Mouse (Mus musculus) kidney, postnatal 4 days (tissue): ENCODE measurements at regions not wholly inside any gene's neighbourhood (a gene's known extent, or its start where the extent isn't known, plus 50 kb on each side); places are given as distances from the start of the nearest gene placed in this dataset.

Experiments
- DNase-seq, 2 experiments: peaks; one replicate each; pipeline ENCODE4 v3.0.0; 2021; ENCODE audit warnings: mixed read lengths in 2 of 2

GRCm38 (mm10) chr10:65342513-65342912 is 1252.4 kb upstream of the Lrrtm3 start:
- DNase-seq, result peak in 1 of 2 experiments; percentile 1

- no peak for DNase-seq
These were observed 1240.3 kb upstream of the Lrrtm3 start for GRCm38 (mm10) chr10:65330345-65330744.

DNA sequence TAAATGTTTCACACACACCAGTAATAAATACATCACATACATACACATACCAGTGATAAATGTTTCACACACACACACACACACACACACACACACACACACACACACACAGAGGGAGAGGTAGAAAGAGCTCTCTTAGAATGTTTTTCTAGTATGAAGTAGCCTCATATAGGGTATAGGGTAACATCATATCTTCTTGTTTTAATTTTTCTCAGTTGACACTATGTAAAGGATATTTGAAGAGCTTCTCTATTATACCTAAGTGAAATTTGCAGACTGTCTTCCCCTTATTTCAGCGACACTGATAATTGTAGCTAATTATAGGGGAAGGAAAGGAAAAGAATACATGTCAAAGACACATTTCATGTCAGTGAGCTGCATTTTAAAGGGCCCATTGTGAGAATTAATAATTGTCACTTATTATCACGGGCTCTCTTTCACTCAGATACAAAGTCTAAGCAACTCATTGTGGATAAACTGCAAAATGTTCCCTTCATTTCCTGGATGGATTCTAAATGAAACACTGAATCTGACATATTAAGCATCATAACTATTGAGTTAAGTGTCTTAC is 1234.8 kb upstream of the Lrrtm3 start:
- DNase-seq, result no peak

DNA sequence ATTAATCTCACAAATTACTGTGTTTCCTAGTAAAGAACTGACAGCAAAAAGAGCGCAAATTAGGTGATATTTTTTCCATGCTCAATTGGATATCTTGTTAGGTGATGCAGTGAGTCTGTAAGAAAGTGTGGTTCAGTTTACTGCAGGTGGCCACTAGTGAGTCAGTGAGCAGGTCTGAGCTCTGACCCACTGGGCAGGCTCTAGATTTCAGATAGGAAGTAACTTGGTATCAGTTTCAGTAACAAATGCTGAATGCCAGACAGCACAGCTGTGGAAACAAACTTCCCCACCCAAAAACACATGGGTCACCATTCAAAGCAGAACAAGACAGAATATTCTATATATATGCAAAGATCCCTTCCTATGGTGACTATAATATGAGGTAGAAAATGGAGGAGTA is 1208.2 kb upstream of the Lrrtm3 start:
- no peak for DNase-seq
